Mouse (Mus musculus): ENCODE measurements around the gene Itpa. TPM values are rescaled to one million over a fixed set of nuclear protein-coding genes. Genes with fewer than 3 reads are reported as not detected.

Gene Itpa
- total and polyA plus RNA-seq, 3 experiments = 59.1 to 123 (median 70.8) TPM

Other genes with a start within 250 kb of the Itpa start
- gene Vps16, start 243.3 kb upstream of the Itpa start, total RNA-seq (2012; rRNA removed) = 105 and 119 TPM in 2 replicates
- gene Vps16, start 243.3 kb upstream of the Itpa start, total RNA-seq (2014; rRNA removed) = 76.7 and 98.4 TPM in 2 replicates
- gene Vps16, start 243.3 kb upstream of the Itpa start, polyA plus RNA-seq (2012; ENCODE audit: insufficient read length, low read depth) = 113 and 141 TPM in 2 replicates
- gene Pced1a, start 242.9 kb upstream of the Itpa start, total RNA-seq (2012; rRNA removed) = 13.3 and 15.3 TPM in 2 replicates
- 9.6 and 11.6 TPM in 2 replicates for gene Pced1a, start 242.9 kb upstream of the Itpa start, total RNA-seq (2014; rRNA removed)
- 15.6 and 17.1 TPM in 2 replicates for gene Pced1a, start 242.9 kb upstream of the Itpa start, polyA plus RNA-seq (2012; ENCODE audit: insufficient read length, low read depth)
- 36.0 and 38.5 TPM in 2 replicates for gene Ptpra, start 217.3 kb upstream of the Itpa start, total RNA-seq (2012; rRNA removed)
- 38.5 and 40.4 TPM in 2 replicates for gene Ptpra, start 217.3 kb upstream of the Itpa start, total RNA-seq (2014; rRNA removed)
- 67.5 and 73.3 TPM in 2 replicates for gene Ptpra, start 217.3 kb upstream of the Itpa start, polyA plus RNA-seq (2012; ENCODE audit: insufficient read length, low read depth)
- 68.7 and 83.2 TPM in 2 replicates for gene Mrps26, start 103.9 kb upstream of the Itpa start, total RNA-seq (2012; rRNA removed)
- gene Mrps26, start 103.9 kb upstream of the Itpa start, total RNA-seq (2014; rRNA removed) = 71.4 and 74.7 TPM in 2 replicates
- gene Mrps26, start 103.9 kb upstream of the Itpa start, polyA plus RNA-seq (2012; ENCODE audit: insufficient read length, low read depth) = 101 and 137 TPM in 2 replicates
- not detected in 2 replicates for gene Oxt, start 91.4 kb upstream of the Itpa start, total RNA-seq (2012; rRNA removed)
- not detected in 2 replicates for gene Oxt, start 91.4 kb upstream of the Itpa start, total RNA-seq (2014; rRNA removed)
- not detected in 2 replicates for gene Oxt, start 91.4 kb upstream of the Itpa start, polyA plus RNA-seq (2012; ENCODE audit: insufficient read length, low read depth)
- not detected in 2 replicates for gene Avp, start 85.1 kb upstream of the Itpa start, total RNA-seq (2012; rRNA removed)
- not detected in 2 replicates for gene Avp, start 85.1 kb upstream of the Itpa start, total RNA-seq (2014; rRNA removed)
- gene Avp, start 85.1 kb upstream of the Itpa start, polyA plus RNA-seq (2012; ENCODE audit: insufficient read length, low read depth) = not detected in 2 replicates
- 6.0 and 9.7 TPM in 2 replicates for gene Fastkd5, start 37.6 kb upstream of the Itpa start, total RNA-seq (2012; rRNA removed)
- gene Fastkd5, start 37.6 kb upstream of the Itpa start, total RNA-seq (2014; rRNA removed) = 13.4 and 14.8 TPM in 2 replicates
- 7.3 and 9.1 TPM in 2 replicates for gene Fastkd5, start 37.6 kb upstream of the Itpa start, polyA plus RNA-seq (2012; ENCODE audit: insufficient read length, low read depth)
- gene Ubox5, start 37.6 kb upstream of the Itpa start, total RNA-seq (2012; rRNA removed) = 6.0 and 7.0 TPM in 2 replicates
- 4.6 and 5.5 TPM in 2 replicates for gene Ubox5, start 37.6 kb upstream of the Itpa start, total RNA-seq (2014; rRNA removed)
- 10.2 and 10.6 TPM in 2 replicates for gene Ubox5, start 37.6 kb upstream of the Itpa start, polyA plus RNA-seq (2012; ENCODE audit: insufficient read length, low read depth)
- gene Lzts3, start 24.8 kb upstream of the Itpa start, total RNA-seq (2012; rRNA removed) = 3.7 and 3.9 TPM in 2 replicates
- 1.2 and 1.5 TPM in 2 replicates for gene Lzts3, start 24.8 kb upstream of the Itpa start, total RNA-seq (2014; rRNA removed)
- 3.6 and 4.2 TPM in 2 replicates for gene Lzts3, start 24.8 kb upstream of the Itpa start, polyA plus RNA-seq (2012; ENCODE audit: insufficient read length, low read depth)
- 72.7 and 77.9 TPM in 2 replicates for gene Ddrgk1, start 3.0 kb upstream of the Itpa start, total RNA-seq (2012; rRNA removed)
- gene Ddrgk1, start 3.0 kb upstream of the Itpa start, total RNA-seq (2014; rRNA removed) = 50.4 and 51.7 TPM in 2 replicates
- 93.1 and 114 TPM in 2 replicates for gene Ddrgk1, start 3.0 kb upstream of the Itpa start, polyA plus RNA-seq (2012; ENCODE audit: insufficient read length, low read depth)
- 0.21 and 0.42 TPM in 2 replicates for gene Slc4a11, start 29.9 kb downstream of the Itpa start, total RNA-seq (2012; rRNA removed)
- gene Slc4a11, start 29.9 kb downstream of the Itpa start, total RNA-seq (2014; rRNA removed) = 0.27 TPM in 1 of 2 replicates, not detected in the other
- 0.19 and 0.30 TPM in 2 replicates for gene Slc4a11, start 29.9 kb downstream of the Itpa start, polyA plus RNA-seq (2012; ENCODE audit: insufficient read length, low read depth)
- 3.3 and 4.2 TPM in 2 replicates for gene 4930402H24Rik, start 238.8 kb downstream of the Itpa start, total RNA-seq (2012; rRNA removed)
- 3.1 and 4.2 TPM in 2 replicates for gene 4930402H24Rik, start 238.8 kb downstream of the Itpa start, total RNA-seq (2014; rRNA removed)
- gene 4930402H24Rik, start 238.8 kb downstream of the Itpa start, polyA plus RNA-seq (2012; ENCODE audit: insufficient read length, low read depth) = 2.6 and 4.8 TPM in 2 replicates
- 4.4 and 4.5 TPM in 2 replicates for gene Atrn, start 238.9 kb downstream of the Itpa start, total RNA-seq (2012; rRNA removed)
- 4.0 TPM in 2 replicates for gene Atrn, start 238.9 kb downstream of the Itpa start, total RNA-seq (2014; rRNA removed)
- 4.9 and 5.8 TPM in 2 replicates for gene Atrn, start 238.9 kb downstream of the Itpa start, polyA plus RNA-seq (2012; ENCODE audit: insufficient read length, low read depth)